Mouse (Mus musculus) Muller cell, postnatal 12 days (primary cell): ENCODE measurements around the gene Lrfn3.
A peak's percentile ranks its signal among the peaks of the same experiment; 100 is the strongest.

ENCODE experiments used
- DNase-seq: peaks from one replicate; pipeline ENCODE4 v3.0.0-alpha.2; 2015; ENCODE audit errors: inconsistent ontology term

The Lrfn3 gene

GRCm38 (mm10) chr7:30314721-30315155 is 47.8 kb downstream of the Lrfn3 start, which contains the start of gene Syne4:
Gene Syne4 (plus strand): TSS chr7:30314807.
- no peak for DNase-seq

GRCm38 (mm10) chr7:30313666-30314320 is 48.8 kb downstream of the Lrfn3 start:
- no peak for DNase-seq

GRCm38 (mm10) chr7:30310136-30310535 is 52.4 kb downstream of the Lrfn3 start:
- no peak for DNase-seq

GRCm38 (mm10) chr7:30309395-30310129 is 53.0 kb downstream of the Lrfn3 start:
- DNase-seq = no peak

- peak; percentile 95 for DNase-seq
Measured at GRCm38 (mm10) chr7:30308076-30309005, 54.2 kb downstream of the Lrfn3 start, which contains the start of gene Alkbh6. Gene Alkbh6 (plus strand): TSS chr7:30308717.

GRCm38 (mm10) chr7:30306083-30306779 is 56.3 kb downstream of the Lrfn3 start:
- no peak for DNase-seq
